Mouse (Mus musculus) embryonic facial prominence, embryonic 15.5 days (tissue): ENCODE data around the gene Doc2a. TPM values are rescaled to one million over a fixed set of nuclear protein-coding genes. Genes with fewer than 3 reads are reported as not detected.
"Not testable (repeated sequence)": the region's sequence is repeated elsewhere in the genome, so short reads cannot be mapped to it uniquely, and the experiment has no call there.

Experiments used
- ATAC-seq: fragments of 200-750 bp; cut with Nextera tagmentation; 2 replicates; pipeline ENCODE4 v1.8.0; 2017; ENCODE audit warnings: low read depth, moderate TSS enrichment; ENCODE audit not compliant: insufficient number of reproducible peaks, low FRiP score, low TSS enrichment
- H3K27ac ChIP-seq: fragments of 300-500 bp; sonication (generic); replicated peaks from 2 replicates; pipeline ENCODE4 v1.5.1; 2015; ENCODE audit warnings: mild to moderate bottlenecking, inconsistent platforms
- H3K27me3 ChIP-seq: fragments of 300-500 bp; sonication (generic); 2 replicates; pipeline ENCODE4 v1.6.1; 2015; ENCODE audit warnings: inconsistent platforms
- H3K36me3 ChIP-seq: fragments of 300-500 bp; sonication (generic); 2 replicates; pipeline ENCODE4 v1.6.1; 2015; ENCODE audit warnings: mild to moderate bottlenecking, inconsistent platforms
- H3K4me1 ChIP-seq: fragments of 300-500 bp; sonication (generic); 2 replicates; pipeline ENCODE4 v1.6.1; 2015; ENCODE audit warnings: inconsistent platforms
- H3K4me2 ChIP-seq: fragments of 300-500 bp; sonication (generic); replicated peaks from 2 replicates; pipeline ENCODE4 v1.6.1; 2015; ENCODE audit warnings: mild to moderate bottlenecking, inconsistent platforms
- H3K4me3 ChIP-seq: fragments of 300-500 bp; sonication (generic); replicated peaks from 2 replicates; pipeline ENCODE4 v1.5.1; 2015; ENCODE audit warnings: mild to moderate bottlenecking, inconsistent platforms
- H3K9ac ChIP-seq: fragments of 300-500 bp; sonication (generic); 2 replicates; pipeline ENCODE4 v1.6.1; 2015; ENCODE audit warnings: inconsistent platforms
- H3K9me3 ChIP-seq: fragments of 300-500 bp; sonication (generic); replicated peaks from 2 replicates; pipeline ENCODE4 v1.6.1; 2016; ENCODE audit warnings: inconsistent platforms
- WGBS: fragments of 180-500 bp; shearing (Covaris S2); methylation state at CpG from one replicate; pipeline ENCODE4 v1.1.7; 2015; 5-methylcytosine and 5-hydroxymethylcytosine counted together
- polyA plus RNA-seq: library from polyadenylated mRNA; unstranded; fragments of >200 nt; fragmentation: Nextera tagmentation; extraction: Ambion mirVana; gene quantifications from 2 replicates; pipeline ENCODE4 v1.2.1, GENCODE M21; 2015

Doc2a gene
- polyA plus RNA-seq, 1 experiment from 2014 or later: 1.6 TPM

DNA sequence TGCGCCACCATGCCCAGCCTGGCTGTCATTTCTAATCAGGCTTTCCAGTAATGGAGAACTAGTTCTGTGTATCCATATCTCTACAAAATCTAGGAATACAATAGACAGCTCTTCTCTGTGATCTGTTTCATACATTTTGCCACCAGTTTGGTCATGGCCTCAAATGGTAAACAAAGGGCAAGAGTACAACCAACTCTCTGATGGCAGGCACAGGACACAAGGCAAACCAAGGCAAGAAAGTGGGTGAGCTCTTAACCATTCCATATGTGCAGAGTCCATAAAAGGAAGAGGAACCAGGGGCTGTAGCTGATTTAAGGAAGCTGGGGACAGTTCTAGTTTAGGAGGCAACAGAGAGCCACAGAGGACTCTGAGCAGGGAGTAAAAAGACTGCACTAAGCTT, 30.0 kb downstream of the Doc2a start:
- WGBS: 90% methylated on average over 1 of the region's 1 CpGs
- peaks cover 83% of the 10 kb centered on the region for H3K36me3 ChIP-seq

GRCm38 (mm10) chr7:126881040-126881439, 33.8 kb downstream of the Doc2a start:
- Histone ChIP-seq H3K27me3 (no peaks in the 10 kb centered on the region), H3K4me1 (peaks cover 25% of the 10 kb centered on the region), H3K4me3 (no peak overlapping the region), H3K9ac (no peak overlapping the region), H3K27ac (no peak overlapping the region), H3K4me2 (peak overlapping the region; percentile 82; the same call in 1 of the 2 replicates), H3K9me3 (no peaks in the 10 kb centered on the region), H3K36me3 (peaks cover 45% of the 10 kb centered on the region)
- ATAC-seq: no peak
- 68% methylated on average over 6 of the region's 6 CpGs for WGBS

More for the DNA sequence above, 30.0 kb downstream of the Doc2a start:
- ATAC-seq: no peak
- H3K27ac ChIP-seq: no peak overlapping the region
- H3K4me1 ChIP-seq: peaks cover 13% of the 10 kb centered on the region
- no peaks in the 10 kb centered on the region for H3K27me3 ChIP-seq
- H3K9ac ChIP-seq: no peak overlapping the region
- H3K4me3 ChIP-seq: no peak overlapping the region
- H3K4me2 ChIP-seq: no peak overlapping the region
- H3K9me3 ChIP-seq: no peaks in the 10 kb centered on the region

GRCm38 (mm10) chr7:126883731-126884181, 36.5 kb downstream of the Doc2a start:
- Histone ChIP-seq H3K36me3 (peaks cover 18% of the 10 kb centered on the region), H3K4me3 (peak overlapping the region; percentile 89), H3K9ac (peak overlapping the region; percentile 89), H3K9me3 (no peaks in the 10 kb centered on the region), H3K4me2 (peak overlapping the region; percentile 82), H3K27me3 (no peaks in the 10 kb centered on the region), H3K4me1 (peaks cover 25% of the 10 kb centered on the region), H3K27ac (peak overlapping the region; percentile 95)
- ATAC-seq: no peak
- under 1% methylated on average over 15 of the region's 15 CpGs for WGBS

DNA sequence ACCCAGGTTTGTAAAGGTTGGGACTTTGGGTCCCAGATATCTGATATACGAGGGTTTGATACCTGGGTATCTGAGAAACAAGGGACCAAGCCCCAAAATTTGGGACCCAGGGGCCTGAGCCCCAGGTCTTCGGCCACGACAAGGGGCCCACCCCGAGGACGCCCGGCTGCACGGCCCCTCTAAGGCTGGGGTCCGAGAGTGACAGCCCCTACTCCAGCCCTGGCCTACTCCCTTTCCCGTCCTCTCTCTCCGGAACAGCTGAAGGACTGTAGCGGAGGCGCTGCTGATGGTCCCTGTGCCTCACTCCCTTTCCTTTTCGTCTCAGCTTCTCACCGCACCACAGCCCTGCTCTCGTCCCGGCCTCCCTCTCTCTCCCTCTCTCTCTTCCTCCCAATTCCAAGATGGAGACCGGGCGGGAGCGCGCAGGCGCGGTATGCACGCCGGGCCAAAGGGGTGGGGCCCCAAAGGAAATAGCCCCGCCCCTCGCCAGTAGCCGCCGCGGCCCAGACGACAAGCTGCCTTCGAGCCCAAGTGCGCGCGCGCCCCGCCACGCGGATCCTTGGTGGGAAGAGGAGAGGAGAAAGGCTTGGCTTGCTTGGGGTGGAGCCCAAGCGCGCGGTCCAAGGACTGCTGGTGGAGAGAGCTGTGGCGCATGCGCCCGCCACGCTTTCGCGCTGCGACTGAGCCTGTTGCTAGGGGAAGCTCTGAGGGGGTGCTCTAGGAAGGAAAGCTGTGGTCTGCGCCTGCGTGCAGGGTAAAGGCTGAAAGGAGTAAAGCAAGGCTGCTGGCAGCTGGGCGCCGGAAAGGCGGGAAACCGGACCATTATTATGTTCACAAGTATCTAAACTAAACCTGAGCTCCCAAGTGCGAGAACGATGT, 37.3 kb downstream of the Doc2a start, which contains the start of gene Taok2:
TSS of gene Taok2 (minus strand) at position 418 of the 879 bp plus-strand sequence.
- under 1% methylated on average over 56 of the region's 56 CpGs for WGBS
- H3K4me1 ChIP-seq: peaks cover 25% of the 10 kb centered on the region
- H3K4me3 ChIP-seq: peak within 1 kb of the TSS; percentile 89
- H3K36me3 ChIP-seq: peaks cover 11% of the 10 kb centered on the region
- peak; percentile 98 for ATAC-seq
- H3K9me3 ChIP-seq: no peaks in the 10 kb centered on the region
- H3K27me3 ChIP-seq: no peaks in the 10 kb centered on the region
- peak within 1 kb of the TSS; percentile 95 for H3K27ac ChIP-seq
- H3K9ac ChIP-seq: peak within 1 kb of the TSS; percentile 89
- peak within 1 kb of the TSS; percentile 82 for H3K4me2 ChIP-seq

- ATAC-seq: no peak
- Histone ChIP-seq H3K9me3 (no peaks in the 10 kb centered on the region), H3K36me3 (0 out of 2 replicates have a peak, but pooled peaks cover 6% of the 10 kb centered on the region), H3K4me3 (no peak overlapping the region), H3K9ac (no peak overlapping the region), H3K4me2 (no peak overlapping the region), H3K4me1 (peaks cover 11% of the 10 kb centered on the region), H3K27ac (no peak overlapping the region), H3K27me3 (no peaks in the 10 kb centered on the region)
- WGBS: 82% methylated on average over 5 of the region's 5 CpGs
Measured at GRCm38 (mm10) chr7:126887281-126887680, 40.1 kb downstream of the Doc2a start.

GRCm38 (mm10) chr7:126888852-126889251, 41.6 kb downstream of the Doc2a start:
- no peak overlapping the region for H3K4me2 ChIP-seq

GRCm38 (mm10) chr7:126896912-126897311, 49.7 kb downstream of the Doc2a start:
- H3K9ac ChIP-seq: 0 out of 2 replicates have a peak overlapping the region, but pooled peaks have one; percentile 68
- no peak for ATAC-seq
- WGBS: 90% methylated on average over 5 of the region's 5 CpGs

More at GRCm38 (mm10) chr7:126888852-126889251, 41.6 kb downstream of the Doc2a start:
- Histone ChIP-seq H3K27me3 (no peaks in the 10 kb centered on the region), H3K27ac (no peak overlapping the region), H3K4me1 (no peaks in the 10 kb centered on the region), H3K9me3 (no peaks in the 10 kb centered on the region), H3K36me3 (0 out of 2 replicates have a peak, but pooled peaks cover 6% of the 10 kb centered on the region), H3K4me3 (no peak overlapping the region), H3K9ac (no peak overlapping the region)
- 54% methylated on average over 7 of the region's 7 CpGs for WGBS
- ATAC-seq: no peak

GRCm38 (mm10) chr7:126897390-126898101, 50.3 kb downstream of the Doc2a start:
- ATAC-seq: peak; percentile 17; the same call in 1 of the 2 replicates
- no peaks in the 10 kb centered on the region for H3K27me3 ChIP-seq
- peak overlapping the region; percentile 72 for H3K27ac ChIP-seq
- 17% methylated on average over 16 of the region's 16 CpGs for WGBS
- no peaks in the 10 kb centered on the region for H3K36me3 ChIP-seq
- H3K9ac ChIP-seq: peak overlapping the region; percentile 68
- no peaks in the 10 kb centered on the region for H3K9me3 ChIP-seq
- peaks cover 17% of the 10 kb centered on the region for H3K4me1 ChIP-seq
- H3K4me2 ChIP-seq: peak overlapping the region; percentile 71
- H3K4me3 ChIP-seq: peak overlapping the region; percentile 75

More at GRCm38 (mm10) chr7:126896912-126897311, 49.7 kb downstream of the Doc2a start:
- H3K4me3 ChIP-seq: peak overlapping the region; percentile 75; the same call in 1 of the 2 replicates
- H3K9me3 ChIP-seq: no peaks in the 10 kb centered on the region
- peaks cover 17% of the 10 kb centered on the region for H3K4me1 ChIP-seq
- peak overlapping the region; percentile 71; the same call in 1 of the 2 replicates for H3K4me2 ChIP-seq
- no peak overlapping the region for H3K27ac ChIP-seq
- H3K36me3 ChIP-seq: no peaks in the 10 kb centered on the region
- no peaks in the 10 kb centered on the region for H3K27me3 ChIP-seq

DNA sequence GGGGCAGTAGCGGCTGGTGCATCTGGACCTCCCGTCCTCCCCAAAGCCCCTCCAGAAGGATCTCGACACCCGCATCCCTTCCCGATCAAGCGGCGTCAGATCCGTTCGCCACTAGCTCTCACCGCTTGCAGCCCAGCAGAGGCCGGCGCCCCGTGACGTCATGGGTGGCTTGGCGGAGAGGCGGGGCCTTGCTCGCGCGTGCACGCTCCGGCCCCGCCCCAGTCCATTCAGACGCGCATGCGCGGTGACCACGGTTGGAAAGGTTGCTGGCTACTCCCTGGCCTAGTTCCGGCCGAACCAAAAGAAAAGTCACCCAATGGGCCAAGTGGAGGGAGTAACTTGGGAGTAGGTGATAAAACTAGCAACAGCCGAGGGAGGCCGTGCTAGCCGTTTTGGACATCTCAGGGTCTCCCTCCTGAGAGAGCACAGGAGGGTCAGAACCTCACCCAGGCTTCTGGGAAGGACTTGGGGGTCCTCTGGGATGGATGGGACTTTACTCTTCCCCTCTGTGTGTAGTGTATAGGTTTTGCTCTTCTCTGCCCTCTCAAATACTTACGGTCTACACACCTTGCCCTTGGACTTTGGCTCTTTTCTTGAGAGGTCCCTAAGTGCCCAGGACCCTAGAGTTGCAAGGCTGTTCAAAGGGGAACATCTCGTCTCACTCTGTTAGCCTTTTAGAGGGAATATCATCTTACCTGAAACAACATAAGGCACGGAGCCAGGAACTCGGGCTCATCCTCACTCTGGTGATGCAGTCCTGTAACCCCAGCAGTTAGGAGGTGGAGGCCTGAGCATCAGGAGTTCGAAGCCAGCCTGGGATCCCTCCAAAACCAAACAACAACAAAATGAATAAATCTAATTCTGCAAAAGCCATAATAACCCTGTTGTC, 51.1 kb downstream of the Doc2a start:
- Histone ChIP-seq H3K36me3 (no peaks in the 10 kb centered on the region), H3K27ac (peak overlapping the region; percentile 72), H3K9me3 (no peaks in the 10 kb centered on the region), H3K4me2 (peak overlapping the region; percentile 71), H3K27me3 (no peaks in the 10 kb centered on the region), H3K4me3 (peak overlapping the region; percentile 75), H3K9ac (peak overlapping the region; percentile 68), H3K4me1 (peaks cover 17% of the 10 kb centered on the region)
- WGBS: 10% methylated on average over 37 of the region's 37 CpGs
- ATAC-seq: peak; percentile 92

- not testable (repeated sequence) for H3K9ac ChIP-seq, H3K36me3 ChIP-seq, H3K4me3 ChIP-seq, H3K9me3 ChIP-seq, ATAC-seq, H3K27ac ChIP-seq, H3K4me2 ChIP-seq, H3K27me3 ChIP-seq
- 95% methylated on average over 8 of the region's 9 CpGs for WGBS
- peaks cover 17% of the 10 kb centered on the region for H3K4me1 ChIP-seq
Measured at GRCm38 (mm10) chr7:126899781-126900180, 52.6 kb downstream of the Doc2a start.
